Mouse (Mus musculus): ENCODE measurements at regions not wholly inside any gene's neighbourhood (a gene's known extent, or its start where the extent isn't known, plus 50 kb on each side); places are given as distances from the start of the nearest gene placed in this dataset.
"Not testable (repeated sequence)": the region's sequence is repeated elsewhere in the genome, so short reads cannot be mapped to it uniquely, and the experiment has no call there.

GRCm38 (mm10) chr14:108994919-108995318 is 81.0 kb upstream of the Slitrk1 start:
- not testable (repeated sequence) for TF ChIP-seq CTCF (IDR thresholded peaks at IDR 0.05; ENCODE audit: control insufficient read depth, insufficient read depth, insufficient read length); MAX (IDR thresholded peaks at IDR 0.05)

All from C2C12 (cell line).